Mouse (Mus musculus) liver, postnatal 0 days (tissue): ENCODE results near the gene Tspan14.

Experiments
- CTCF ChIP-seq: sonication (generic); IDR thresholded peaks from 2 replicates; pipeline ENCODE4 v1.5.1; 2016; ENCODE audit warnings: antibody characterized with exemption, low read depth
- EP300 ChIP-seq: IDR thresholded peaks from 2 replicates; pipeline ENCODE4 v1.6.1; 2016; ENCODE audit warnings: antibody characterized with exemption, low read depth, mild to moderate bottlenecking

GRCm38 (mm10) chr14:40931115-40931829 lies 35.3 kb downstream of the Tspan14 start:
- TF ChIP-seq CTCF (no peak), EP300 (no peak)
